Mouse (Mus musculus): Measurements from ENCODE around the gene Vmn1r196.
"Not testable (repeated sequence)": the region's sequence is repeated elsewhere in the genome, so short reads cannot be mapped to it uniquely, and the experiment has no call there.

Vmn1r196 gene

DNA sequence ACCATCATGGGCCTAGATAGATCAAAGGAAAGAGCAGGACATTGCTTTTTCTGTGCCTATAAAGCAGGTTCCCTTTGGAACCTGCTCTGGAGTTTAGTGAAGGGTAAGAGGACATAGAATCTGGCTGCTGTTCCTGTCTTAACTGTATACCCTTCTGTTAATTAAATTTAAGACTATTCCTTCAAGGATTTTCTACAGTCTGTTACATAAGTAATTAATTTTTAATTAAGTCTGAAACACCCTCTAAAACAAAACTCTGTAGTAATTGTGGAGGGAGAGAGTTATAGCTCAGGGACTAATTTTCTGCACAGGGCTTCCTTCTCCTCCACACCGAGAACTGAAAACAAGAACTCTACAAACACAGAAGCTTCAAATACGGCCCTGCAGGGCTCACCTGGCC is at the start of gene Vmn1r196:
TSS of gene Vmn1r196 (plus strand) at position 301 of the 400 bp plus-strand sequence.
- no peak for DNase-seq (ENCODE audit: low read depth, low spot score)

DNA sequence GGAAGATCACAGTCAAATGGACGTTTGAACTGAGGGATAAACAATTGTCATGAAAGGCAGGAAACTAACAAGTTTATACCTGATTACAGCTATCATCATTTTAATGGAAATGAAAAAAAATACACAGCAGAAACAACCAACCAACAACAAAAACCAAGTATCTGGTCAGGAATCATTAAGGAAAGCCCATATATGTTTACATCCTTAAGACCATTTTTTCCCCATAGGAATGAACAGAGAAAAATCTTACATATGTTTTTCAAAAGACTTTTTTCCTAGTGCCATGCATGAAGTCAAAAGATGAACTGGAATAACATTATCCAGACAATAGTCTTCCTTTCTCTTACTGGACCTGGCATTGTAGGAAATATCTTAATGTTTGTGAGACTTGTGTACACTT is 45.8 kb upstream of the Vmn1r196 start, which contains the start of gene Vmn1r194:
TSS of gene Vmn1r194 (plus strand) at position 301 of the 400 bp plus-strand sequence.
- no peak for DNase-seq (ENCODE audit: low read depth, low spot score)

DNA sequence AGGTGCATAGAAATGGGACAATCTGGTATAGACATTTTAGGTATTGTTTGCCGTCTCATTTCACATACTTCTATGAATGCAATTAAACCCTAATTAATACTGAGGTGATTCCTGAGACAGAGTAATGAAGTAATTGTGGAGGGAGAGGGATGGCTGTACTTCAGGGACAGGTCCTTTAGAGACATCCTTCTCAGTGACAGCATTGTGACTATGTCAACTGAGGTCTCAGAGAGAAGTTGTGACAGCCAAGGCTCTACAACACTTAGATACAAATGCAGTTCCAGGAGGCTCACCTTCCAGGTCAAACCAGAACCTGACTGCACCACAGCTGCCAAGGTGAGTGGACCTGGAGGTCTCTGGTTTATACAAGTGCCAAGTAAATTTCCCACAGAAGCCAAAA is 19.5 kb upstream of the Vmn1r196 start, which contains the start of gene Vmn1r195:
TSS of gene Vmn1r195 (plus strand) at position 301 of the 400 bp plus-strand sequence.
- DNase-seq (ENCODE audit: low read depth, low spot score), result not testable (repeated sequence)

DNA sequence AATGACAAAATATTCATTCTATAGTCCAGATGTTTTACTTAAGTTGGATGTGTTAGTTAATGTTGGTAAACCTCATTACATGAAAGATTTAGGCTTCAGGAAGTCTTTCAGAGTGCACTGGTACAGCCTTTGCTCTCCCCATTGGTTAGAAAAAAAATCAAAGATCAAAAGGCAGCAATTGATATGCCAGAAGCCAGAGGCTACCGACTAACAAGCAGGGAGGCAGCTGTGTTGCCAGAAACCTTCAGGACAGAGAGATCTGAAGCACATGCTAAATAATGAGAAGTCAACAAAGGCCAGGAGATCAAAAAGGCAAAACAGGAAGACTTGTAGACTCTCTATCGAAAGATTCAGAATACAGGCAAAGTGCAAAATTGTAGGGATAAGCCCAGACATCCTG is 18.0 kb upstream of the Vmn1r196 start:
- DNase-seq (ENCODE audit: low read depth, low spot score), result no peak

DNA sequence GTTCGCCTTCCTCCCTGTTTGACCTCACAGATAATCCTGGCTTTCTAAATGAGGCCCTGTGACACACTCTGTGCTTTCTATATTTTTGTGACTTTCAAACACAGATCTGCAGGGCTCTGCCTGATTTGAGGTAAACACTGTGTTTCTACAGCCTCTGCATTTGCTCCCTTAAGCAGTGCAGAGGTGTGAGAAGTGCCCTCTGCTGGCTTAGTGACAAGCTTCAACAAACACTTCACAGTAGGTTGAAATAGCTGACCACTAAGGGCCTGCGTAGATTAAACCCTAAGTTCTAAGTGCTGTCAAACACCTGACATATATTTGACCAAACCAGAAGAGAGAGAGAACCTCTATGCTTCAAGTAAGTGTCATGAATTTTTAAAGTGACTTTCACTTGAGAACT is 5.1 kb upstream of the Vmn1r196 start:
- DNase-seq (ENCODE audit: low read depth, low spot score), result no peak

DNA sequence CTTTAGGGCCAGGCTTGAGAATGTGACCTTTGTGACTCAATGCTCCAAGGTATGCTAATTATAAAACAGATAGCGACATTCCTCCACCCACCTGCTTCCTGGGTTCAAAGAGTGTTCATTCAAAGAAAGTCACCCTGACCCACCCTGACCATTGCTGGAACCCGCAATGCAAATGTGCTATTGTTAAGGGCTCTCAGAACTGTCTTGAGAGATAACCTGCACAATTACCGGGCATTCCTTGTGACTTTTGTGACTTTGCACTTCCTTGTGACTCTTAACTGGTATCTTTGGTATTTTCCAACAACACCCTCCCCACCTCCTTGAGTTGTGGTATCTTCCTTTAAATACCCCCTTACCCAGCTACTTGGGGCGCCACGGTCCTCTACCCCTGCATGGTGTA is 18.4 kb downstream of the Vmn1r196 start:
- not testable (repeated sequence) for DNase-seq (ENCODE audit: low read depth, low spot score)

DNA sequence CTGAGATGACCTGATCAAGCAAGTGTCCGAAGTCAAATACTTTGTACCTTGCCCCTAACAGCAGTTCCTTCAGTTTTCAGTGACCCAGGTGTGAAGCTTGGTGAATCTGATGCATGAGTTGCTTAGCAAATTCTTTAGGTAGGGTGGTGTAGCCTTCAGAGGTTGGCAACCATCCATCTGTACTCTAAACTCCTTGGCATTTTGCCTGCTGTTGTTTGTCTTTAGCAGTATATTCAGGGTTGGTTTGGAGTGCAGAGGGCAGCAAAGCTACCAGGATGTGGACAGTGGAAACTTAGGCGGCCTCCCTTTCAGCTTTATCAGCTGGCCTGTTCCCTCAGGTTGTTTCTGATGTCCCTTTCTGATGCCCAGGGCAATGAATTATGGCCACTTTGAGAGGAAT is 25.6 kb downstream of the Vmn1r196 start:
- no peak for DNase-seq (ENCODE audit: low read depth, low spot score)

DNA sequence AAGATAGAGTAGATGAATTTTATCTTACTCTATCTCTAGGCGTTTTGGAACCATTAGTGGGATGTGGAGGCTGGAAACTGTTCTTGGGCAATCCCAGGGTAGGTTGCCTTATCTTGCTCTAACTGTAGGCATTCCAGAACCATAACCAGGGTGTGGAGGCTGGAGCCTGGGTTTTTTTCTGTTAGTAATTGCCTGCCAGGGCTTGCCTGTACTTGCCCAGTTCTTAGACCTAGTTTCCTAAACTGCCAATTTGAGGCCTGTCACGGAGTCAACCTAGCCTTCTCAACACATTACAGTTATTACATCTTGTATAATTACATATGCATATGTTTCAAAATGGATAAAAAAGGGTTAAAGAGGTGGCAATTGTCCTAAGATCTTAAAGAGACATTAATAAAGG is 27.6 kb downstream of the Vmn1r196 start:
- no peak for DNase-seq (ENCODE audit: low read depth, low spot score)

DNA sequence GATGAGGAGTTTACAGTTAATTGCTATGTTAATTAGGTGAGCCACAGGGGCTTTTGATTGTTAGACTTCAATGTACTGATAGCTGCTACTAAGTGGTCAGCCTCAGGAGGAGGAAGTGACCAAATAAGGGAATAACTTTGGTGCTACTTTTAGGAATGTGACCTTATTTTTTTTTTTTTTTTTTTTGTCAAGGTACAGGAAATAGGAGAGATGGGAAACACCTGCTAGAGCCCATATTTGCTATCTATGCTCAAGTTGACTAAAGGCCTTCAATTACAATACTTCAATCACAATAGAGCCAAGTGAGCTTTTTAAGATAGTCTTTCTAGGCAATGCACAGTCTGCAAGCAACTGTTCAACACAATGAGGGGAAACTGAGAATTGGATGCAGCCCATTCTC is 30.4 kb downstream of the Vmn1r196 start:
- no peak for DNase-seq (ENCODE audit: low read depth, low spot score)

DNA sequence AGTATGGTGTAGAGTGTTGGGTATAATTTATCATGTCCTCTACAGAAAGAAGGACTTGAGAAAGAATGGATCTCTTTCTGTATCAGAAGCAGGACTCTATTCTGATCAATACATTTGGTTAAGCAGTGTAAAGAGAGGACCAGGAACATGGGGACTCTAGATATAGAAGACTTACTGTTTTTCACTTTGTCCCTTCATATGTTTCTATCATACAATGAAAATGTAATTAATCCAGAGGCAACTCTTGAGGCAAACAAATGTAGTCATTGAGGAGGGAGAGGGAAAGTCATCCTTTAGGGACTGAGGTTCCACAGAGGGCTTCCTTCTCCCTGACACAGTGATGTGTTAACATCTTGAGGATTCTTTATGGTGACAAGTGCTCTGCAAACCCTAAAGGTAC is 34.6 kb downstream of the Vmn1r196 start, which contains the start of gene Vmn1r197:
TSS of gene Vmn1r197 (plus strand) at position 301 of the 400 bp plus-strand sequence.
- DNase-seq (ENCODE audit: low read depth, low spot score), result no peak

DNA sequence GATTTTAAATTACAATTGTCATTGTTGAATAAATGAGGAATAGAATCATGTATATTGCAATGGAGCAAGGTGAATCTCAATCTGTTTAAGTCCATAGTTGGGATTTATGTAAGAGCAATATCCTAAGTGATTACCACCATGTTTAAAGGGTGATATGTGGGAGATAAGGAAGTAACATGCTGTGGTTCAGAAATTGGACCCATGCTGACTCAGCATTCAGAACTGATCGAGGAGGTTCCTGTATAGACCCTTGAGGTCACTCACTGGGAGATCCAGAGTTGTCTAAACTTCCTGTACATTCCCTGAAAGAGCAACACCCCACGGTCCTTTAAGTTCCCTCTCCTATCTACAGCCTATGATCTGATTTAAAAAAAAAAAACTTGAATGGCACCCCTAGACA is 43.5 kb downstream of the Vmn1r196 start:
- DNase-seq (ENCODE audit: low read depth, low spot score), result no peak

DNA sequence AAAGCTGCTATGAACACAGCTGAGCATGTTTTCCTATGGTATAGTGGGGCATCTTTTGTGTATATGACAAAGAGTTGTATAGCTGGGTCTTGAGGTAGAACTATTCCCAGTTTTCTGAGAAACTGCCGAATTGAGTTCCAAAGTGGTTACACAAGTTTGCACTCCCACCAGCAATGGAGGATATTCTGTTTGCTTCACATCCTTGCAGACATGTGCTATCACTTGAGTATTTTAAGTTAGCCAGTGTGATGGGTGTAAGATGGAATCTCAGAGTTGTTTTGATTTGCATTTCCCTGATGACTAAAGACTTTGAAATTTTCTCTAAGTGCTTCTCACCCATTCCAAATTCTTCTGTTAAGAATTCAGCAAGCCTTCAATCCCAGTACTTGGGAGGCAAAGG is 45.8 kb downstream of the Vmn1r196 start:
- DNase-seq (ENCODE audit: low read depth, low spot score), result no peak

All from brain, embryonic 18.5 days (tissue).